Mouse (Mus musculus): ENCODE results near the gene Cbfb. TPM values are rescaled to one million over a fixed set of nuclear protein-coding genes. Genes with fewer than 3 reads are reported as not detected.

Gene Cbfb
- total and polyA plus RNA-seq, 3 experiments = 32.5 to 37.9 TPM; not detected in 1

DNA sequence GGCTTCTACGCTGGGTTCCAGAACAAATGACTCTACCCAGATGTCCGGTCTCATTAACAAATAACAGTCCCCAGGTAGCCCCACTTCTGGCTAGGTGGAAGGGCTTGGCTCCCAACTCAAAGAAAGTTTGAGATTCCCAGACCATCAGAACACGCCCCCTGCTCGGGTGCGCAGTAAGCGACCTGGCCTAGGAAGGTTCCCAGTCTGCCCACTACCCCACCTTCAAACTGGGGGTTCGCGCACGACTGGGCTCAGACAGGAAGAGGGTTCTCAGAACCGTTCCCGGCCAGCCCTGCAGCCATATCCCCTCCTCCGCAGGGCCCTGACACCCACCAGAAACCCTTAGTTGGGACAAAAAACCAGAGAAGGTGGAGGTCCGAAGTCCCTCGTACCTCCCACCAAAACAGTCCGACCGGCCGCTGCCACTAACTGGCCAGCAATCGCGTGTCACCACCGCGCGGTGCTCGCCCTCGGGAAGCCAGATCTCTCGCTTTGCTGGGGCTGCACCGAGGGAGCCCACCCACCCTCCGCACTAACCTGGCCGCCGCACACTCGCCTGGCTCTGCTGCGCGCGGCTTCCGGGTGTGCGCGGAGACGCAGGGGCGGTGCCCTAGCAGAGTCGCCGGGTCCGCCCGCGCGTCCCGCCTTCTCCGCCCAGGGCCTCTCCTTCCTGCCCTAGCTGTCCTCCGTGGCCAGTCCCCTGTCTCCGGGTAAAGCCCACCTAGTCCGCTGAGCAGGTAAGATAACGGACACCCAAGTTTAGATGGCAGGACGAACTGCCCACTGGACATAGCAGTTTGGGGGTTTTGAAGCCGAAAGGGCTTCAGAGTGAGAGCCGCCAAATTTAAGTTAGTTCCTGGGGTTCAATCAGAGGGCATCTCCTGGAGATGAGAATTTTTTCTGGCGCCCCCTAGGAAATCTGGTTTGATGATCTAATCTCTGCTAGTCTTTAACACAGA is 93.8 kb downstream of the Cbfb start, which contains the start of the genes Tradd and Fbxl8 (continued):
- TF ChIP-seq GABPA (IDR thresholded peaks at IDR 0.05; ENCODE audit: low read depth, low read length) (no peak), GATA1 (IDR thresholded peaks at IDR 0.05; ENCODE audit: low read depth, low read length) (peak; percentile 7; the same call in 1 of the 2 replicates), USF2 (IDR thresholded peaks at IDR 0.05; ENCODE audit: borderline replicate concordance in 1 of 2, insufficient read depth in 1 of 2, low read depth in 1 of 2, low read length in 2 of 2) (no peak), KAT2A (conservative IDR thresholded peaks at IDR 0.05; ENCODE audit: low read depth, low read length) (no peak), E2F4 (IDR thresholded peaks at IDR 0.05; ENCODE audit: borderline replicate concordance, low read depth, low read length) (no peak), SMC3 (IDR thresholded peaks at IDR 0.05; ENCODE audit: low read depth, low read length) (no peak), TBP (IDR thresholded peaks at IDR 0.05; ENCODE audit: low read depth, low read length) (no peak), MXI1 (IDR thresholded peaks at IDR 0.05; ENCODE audit: low read depth, low read length) (peak; percentile 82), ZC3H11A (IDR thresholded peaks at IDR 0.05; ENCODE audit: low read depth, low read length) (no peak), JUND (IDR thresholded peaks at IDR 0.05; ENCODE audit: low read depth, low read length) (no peak), POLR2AphosphoS5 (IDR thresholded peaks at IDR 0.05; ENCODE audit: borderline replicate concordance, low read depth, low read length) (no peak), USF1 (IDR thresholded peaks at IDR 0.05; ENCODE audit: low read depth, low read length) (no peak), CTCF (IDR thresholded peaks at IDR 0.05 in 2 of 3, conservative IDR thresholded peaks at IDR 0.05 in 1 of 3; ENCODE audit: control insufficient read depth in 1 of 3, insufficient read depth in 1 of 3, low read depth in 2 of 3, low read length in 3 of 3, poor library complexity in 1 of 3, severe bottlenecking in 1 of 3) (0 out of 6 replicates have a peak, but pooled peaks of 1 of the 3 experiments have one; percentile 1), TAL1 (IDR thresholded peaks at IDR 0.05; ENCODE audit: low read length) (no peak), MAX (IDR thresholded peaks at IDR 0.05; ENCODE audit: low read length) (no peak), MYC (IDR thresholded peaks at IDR 0.05; ENCODE audit: low read depth, low read length) (no peak), MAZ (IDR thresholded peaks at IDR 0.05; ENCODE audit: low read depth, low read length) (no peak), POLR2AphosphoS2 (IDR thresholded peaks at IDR 0.05; ENCODE audit: low read length) (peak; percentile 82; the same call in 1 of the 2 replicates), ZMIZ1 (IDR thresholded peaks at IDR 0.05; ENCODE audit: low read depth, low read length) (peak; percentile 85; the same call in 1 of the 2 replicates), RAD21 (IDR thresholded peaks at IDR 0.05; ENCODE audit: low read depth, low read length) (no peak), CHD2 (IDR thresholded peaks at IDR 0.05; ENCODE audit: low read length) (no peak)

DNA sequence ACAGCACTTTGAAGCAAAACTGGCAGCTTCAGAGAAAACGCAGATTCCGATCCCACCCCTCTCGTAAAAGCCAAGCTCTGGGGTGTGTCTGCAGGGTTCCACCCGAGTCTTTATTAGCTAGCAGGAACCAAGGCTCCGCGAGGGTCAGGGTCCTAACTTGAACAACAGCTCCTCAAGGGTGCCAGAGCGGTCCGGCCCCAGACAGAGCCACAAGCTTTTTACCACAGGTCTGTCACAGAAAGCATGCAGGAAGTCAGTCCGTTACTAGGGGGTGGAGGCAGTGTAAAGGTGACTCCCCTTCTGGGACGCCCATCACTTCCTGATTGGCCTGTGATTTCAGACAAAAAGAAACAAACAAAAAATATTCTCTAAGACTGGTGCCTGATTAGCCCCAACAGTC is 94.7 kb downstream of the Cbfb start:
- H3K4me1 ChIP-seq (ENCODE audit: control insufficient read depth in 1 of 2, insufficient read depth in 2 of 2, low read length in 2 of 2) = peaks cover 7 to 40% of the 10 kb centered on the region in 2 experiments
- H3K79me2 ChIP-seq (ENCODE audit: control insufficient read depth, insufficient read depth, low read length, poor library complexity) = peaks cover 15% of the 10 kb centered on the region
- H3K27ac ChIP-seq (ENCODE audit: control insufficient read depth, low read depth, low read length) = peak overlapping the region; percentile 77
- H3K9me3 ChIP-seq (replicated peaks; ENCODE audit: insufficient read depth, low read length) = no peaks in the 10 kb centered on the region
- H3K4me3 ChIP-seq (ENCODE audit: control insufficient read depth in 1 of 2, insufficient read depth in 1 of 2, low read depth in 2 of 2, low read length in 2 of 2) = peak overlapping the region; percentile 84 to 98
- H3K27me3 ChIP-seq (ENCODE audit: control insufficient read depth in 1 of 2, insufficient read depth in 2 of 2, low read length in 2 of 2) = no peaks in the 10 kb centered on the region
- peaks cover 0 to 25% of the 10 kb centered on the region in 2 experiments; a peak in 2 of 4 replicates for H3K36me3 ChIP-seq (ENCODE audit: control insufficient read depth in 1 of 2, insufficient read depth in 2 of 2, low read length in 2 of 2)
- DNase-seq (ENCODE audit: low read depth, low spot score) = peak; percentile 89
- H3K9ac ChIP-seq (ENCODE audit: control insufficient read depth, low read depth, low read length, poor library complexity, severe bottlenecking) = peak overlapping the region; percentile 87
- TF ChIP-seq ZNF384 (IDR thresholded peaks at IDR 0.05; ENCODE audit: low read depth, low read length) (no peak), GATA1 (IDR thresholded peaks at IDR 0.05; ENCODE audit: low read depth, low read length) (no peak), UBTF (IDR thresholded peaks at IDR 0.05; ENCODE audit: borderline replicate concordance, insufficient read depth, low read depth, low read length) (no peak), JUND (IDR thresholded peaks at IDR 0.05; ENCODE audit: low read depth, low read length) (no peak), POLR2AphosphoS5 (IDR thresholded peaks at IDR 0.05; ENCODE audit: borderline replicate concordance, low read depth, low read length) (no peak), POLR2AphosphoS2 (IDR thresholded peaks at IDR 0.05; ENCODE audit: low read length) (no peak), SMC3 (IDR thresholded peaks at IDR 0.05; ENCODE audit: low read depth, low read length) (no peak), MAX (IDR thresholded peaks at IDR 0.05; ENCODE audit: low read length) (peak; percentile 71), MAFK (IDR thresholded peaks at IDR 0.05; ENCODE audit: borderline replicate concordance, low read depth, low read length) (no peak), MAZ (IDR thresholded peaks at IDR 0.05; ENCODE audit: low read depth, low read length) (no peak), NRF1 (IDR thresholded peaks at IDR 0.05; ENCODE audit: insufficient read depth, low read depth, low read length, poor library complexity, severe bottlenecking) (no peak), ZMIZ1 (IDR thresholded peaks at IDR 0.05; ENCODE audit: low read depth, low read length) (no peak), RCOR1 (IDR thresholded peaks at IDR 0.05; ENCODE audit: low read depth, low read length) (no peak), EP300 (IDR thresholded peaks at IDR 0.05; ENCODE audit: low read depth in 1 of 2, low read length in 2 of 2) (no peak), ETS1 (IDR thresholded peaks at IDR 0.05; ENCODE audit: low read depth, low read length) (no peak), CTCF (IDR thresholded peaks at IDR 0.05 in 2 of 3, conservative IDR thresholded peaks at IDR 0.05 in 1 of 3; ENCODE audit: control insufficient read depth in 1 of 3, insufficient read depth in 1 of 3, low read depth in 2 of 3, low read length in 3 of 3, poor library complexity in 1 of 3, severe bottlenecking in 1 of 3) (no peak), GABPA (IDR thresholded peaks at IDR 0.05; ENCODE audit: low read depth, low read length) (no peak), POLR2A (IDR thresholded peaks at IDR 0.05; ENCODE audit: control insufficient read depth in 1 of 2, insufficient read depth in 1 of 2, low read depth in 1 of 2, low read length in 2 of 2, poor library complexity in 1 of 2) (peak in 1 of 2 experiments; percentile 39; a peak in 1 of 4 replicates), SIN3A (IDR thresholded peaks at IDR 0.05; ENCODE audit: low read length) (peak; percentile 79), ELF1 (IDR thresholded peaks at IDR 0.05; ENCODE audit: low read depth, low read length) (peak; percentile 83)

All from MEL (cell line).